Mouse (Mus musculus): Measurements from ENCODE around the gene Neurod1. TPM values are rescaled to one million over a fixed set of nuclear protein-coding genes. Genes with fewer than 3 reads are reported as not detected.

The Neurod1 gene
- polyA plus RNA-seq, 1 experiment, result not detected

DNA sequence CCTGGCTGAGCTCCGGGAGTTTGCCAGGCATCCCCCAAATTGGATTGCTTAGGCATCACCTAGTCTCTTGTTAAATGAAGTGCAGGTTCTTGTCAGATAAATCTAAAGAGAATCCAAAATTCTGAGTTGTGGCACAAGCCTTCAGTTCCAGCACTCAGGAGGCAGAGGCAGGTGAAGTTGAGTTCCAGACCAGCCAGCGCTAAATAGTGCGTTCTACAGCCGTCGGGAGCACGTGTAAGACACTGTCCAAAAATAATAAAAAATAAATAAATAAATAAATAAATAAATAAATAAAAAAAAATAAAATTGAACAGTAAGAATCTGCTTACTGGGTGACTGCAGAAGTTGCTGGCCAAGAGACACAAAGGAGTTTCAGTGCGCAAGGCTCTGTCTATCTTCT lies 27.4 kb downstream of the Neurod1 start:
- DNase-seq, result no peak
- Histone ChIP-seq H3K4me1 (replicated peaks; ENCODE audit: control insufficient read depth, insufficient read depth, low read length) (no peaks in the 10 kb centered on the region), H3K36me3 (ENCODE audit: control insufficient read depth, insufficient read depth, low read length) (no peaks in the 10 kb centered on the region), H3K4me3 (ENCODE audit: control insufficient read depth, insufficient read depth, low read length) (no peak overlapping the region), H3K27ac (ENCODE audit: control insufficient read depth, insufficient read depth, low read length) (no peak overlapping the region), H3K27me3 (ENCODE audit: control insufficient read depth, insufficient read depth, low read length) (peaks cover 5% of the 10 kb centered on the region; the same call in 1 of the 2 replicates)
- no peak for TF ChIP-seq POLR2A (IDR thresholded peaks at IDR 0.05; ENCODE audit: control insufficient read depth, extremely low read depth, insufficient read depth, low read length, poor library complexity)
- no peak for TF ChIP-seq CTCF (IDR thresholded peaks at IDR 0.05; ENCODE audit: borderline replicate concordance, control insufficient read depth, extremely low read depth, insufficient read depth, low read length, poor library complexity)
- WGBS, result 25% methylated on average over 7 of the region's 7 CpGs

GRCm38 (mm10) chr2:79428569-79429104 lies 27.9 kb downstream of the Neurod1 start:
- DNase-seq, result no peak
- no peak overlapping the region for H3K4me3 ChIP-seq (ENCODE audit: control insufficient read depth, insufficient read depth, low read length)
- no peak overlapping the region for H3K27ac ChIP-seq (ENCODE audit: control insufficient read depth, insufficient read depth, low read length)
- no peak for TF ChIP-seq CTCF (IDR thresholded peaks at IDR 0.05; ENCODE audit: borderline replicate concordance, control insufficient read depth, extremely low read depth, insufficient read depth, low read length, poor library complexity)
- no peak for TF ChIP-seq POLR2A (IDR thresholded peaks at IDR 0.05; ENCODE audit: control insufficient read depth, extremely low read depth, insufficient read depth, low read length, poor library complexity)
- H3K27me3 ChIP-seq (ENCODE audit: control insufficient read depth, insufficient read depth, low read length), result peaks cover 5% of the 10 kb centered on the region; the same call in 1 of the 2 replicates
- no peaks in the 10 kb centered on the region for H3K4me1 ChIP-seq (replicated peaks; ENCODE audit: control insufficient read depth, insufficient read depth, low read length)
- H3K36me3 ChIP-seq (ENCODE audit: control insufficient read depth, insufficient read depth, low read length), result no peaks in the 10 kb centered on the region
- 1% methylated on average over 35 of the region's 35 CpGs for WGBS

GRCm38 (mm10) chr2:79428022-79428421 lies 28.5 kb downstream of the Neurod1 start:
- no peak overlapping the region for H3K4me3 ChIP-seq (ENCODE audit: control insufficient read depth, insufficient read depth, low read length)
- no peaks in the 10 kb centered on the region for H3K36me3 ChIP-seq (ENCODE audit: control insufficient read depth, insufficient read depth, low read length)
- 39% methylated on average over 6 of the region's 6 CpGs for WGBS
- peaks cover 5% of the 10 kb centered on the region; the same call in 1 of the 2 replicates for H3K27me3 ChIP-seq (ENCODE audit: control insufficient read depth, insufficient read depth, low read length)
- TF ChIP-seq POLR2A (IDR thresholded peaks at IDR 0.05; ENCODE audit: control insufficient read depth, extremely low read depth, insufficient read depth, low read length, poor library complexity), result no peak
- no peak for TF ChIP-seq CTCF (IDR thresholded peaks at IDR 0.05; ENCODE audit: borderline replicate concordance, control insufficient read depth, extremely low read depth, insufficient read depth, low read length, poor library complexity)
- DNase-seq, result no peak
- H3K4me1 ChIP-seq (replicated peaks; ENCODE audit: control insufficient read depth, insufficient read depth, low read length), result no peaks in the 10 kb centered on the region
- H3K27ac ChIP-seq (ENCODE audit: control insufficient read depth, insufficient read depth, low read length), result no peak overlapping the region

GRCm38 (mm10) chr2:79421696-79422095 lies 34.9 kb downstream of the Neurod1 start:
- DNase-seq, result no peak
- 88% methylated on average over 6 of the region's 6 CpGs for WGBS
- Histone ChIP-seq H3K36me3 (ENCODE audit: control insufficient read depth, insufficient read depth, low read length) (no peaks in the 10 kb centered on the region), H3K27me3 (ENCODE audit: control insufficient read depth, insufficient read depth, low read length) (no peaks in the 10 kb centered on the region), H3K27ac (ENCODE audit: control insufficient read depth, insufficient read depth, low read length) (no peak overlapping the region), H3K4me3 (ENCODE audit: control insufficient read depth, insufficient read depth, low read length) (no peak overlapping the region), H3K4me1 (replicated peaks; ENCODE audit: control insufficient read depth, insufficient read depth, low read length) (no peaks in the 10 kb centered on the region)
- TF ChIP-seq CTCF (IDR thresholded peaks at IDR 0.05; ENCODE audit: borderline replicate concordance, control insufficient read depth, extremely low read depth, insufficient read depth, low read length, poor library complexity) (no peak), POLR2A (IDR thresholded peaks at IDR 0.05; ENCODE audit: control insufficient read depth, extremely low read depth, insufficient read depth, low read length, poor library complexity) (no peak)

DNA sequence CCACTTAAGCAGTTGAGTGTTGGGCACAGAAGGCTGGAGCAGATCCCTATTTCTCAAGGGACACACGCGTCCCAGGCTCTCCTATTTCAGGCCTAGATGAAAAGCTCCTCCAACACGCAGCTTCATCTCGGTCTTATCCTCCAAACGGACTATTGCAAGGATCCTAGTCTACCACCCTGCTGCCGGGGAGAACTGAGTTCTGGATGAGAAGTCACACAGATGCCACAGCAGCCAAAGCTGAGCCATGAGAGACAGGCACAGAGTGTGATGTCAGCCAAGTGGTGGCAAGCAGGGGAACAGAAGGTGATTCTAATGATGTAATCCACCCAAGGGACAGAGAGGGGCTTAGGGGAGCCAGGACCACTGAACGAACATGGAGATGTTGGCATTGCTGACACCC lies 42.0 kb downstream of the Neurod1 start:
- TF ChIP-seq CTCF (IDR thresholded peaks at IDR 0.05; ENCODE audit: borderline replicate concordance, control insufficient read depth, extremely low read depth, insufficient read depth, low read length, poor library complexity) (no peak), POLR2A (IDR thresholded peaks at IDR 0.05; ENCODE audit: control insufficient read depth, extremely low read depth, insufficient read depth, low read length, poor library complexity) (no peak)
- no peak for DNase-seq
- H3K4me3 ChIP-seq (ENCODE audit: control insufficient read depth, insufficient read depth, low read length), result no peak overlapping the region
- no peaks in the 10 kb centered on the region for H3K4me1 ChIP-seq (replicated peaks; ENCODE audit: control insufficient read depth, insufficient read depth, low read length)
- no peaks in the 10 kb centered on the region for H3K36me3 ChIP-seq (ENCODE audit: control insufficient read depth, insufficient read depth, low read length)
- H3K27me3 ChIP-seq (ENCODE audit: control insufficient read depth, insufficient read depth, low read length), result no peaks in the 10 kb centered on the region
- no peak overlapping the region for H3K27ac ChIP-seq (ENCODE audit: control insufficient read depth, insufficient read depth, low read length)
- 95% methylated on average over 7 of the region's 7 CpGs for WGBS

DNA sequence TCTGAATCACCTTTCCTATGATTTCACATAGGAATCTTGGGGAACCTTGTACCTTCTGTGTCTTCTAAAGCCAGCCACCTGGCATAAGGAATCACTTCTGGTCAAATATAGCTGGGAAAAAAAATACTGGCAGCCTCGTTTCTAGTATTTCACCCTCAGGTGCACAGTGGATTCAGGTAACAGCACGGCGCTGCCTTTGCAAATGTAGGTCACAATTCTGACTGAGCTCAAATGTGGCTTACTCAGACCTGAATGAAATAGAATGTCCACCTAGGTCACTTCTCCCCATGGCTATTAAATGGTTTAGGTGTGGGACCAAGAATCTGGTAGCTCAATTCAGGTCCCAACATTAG lies 45.7 kb downstream of the Neurod1 start:
- no peak for TF ChIP-seq CTCF (IDR thresholded peaks at IDR 0.05; ENCODE audit: borderline replicate concordance, control insufficient read depth, extremely low read depth, insufficient read depth, low read length, poor library complexity)
- no peak for TF ChIP-seq POLR2A (IDR thresholded peaks at IDR 0.05; ENCODE audit: control insufficient read depth, extremely low read depth, insufficient read depth, low read length, poor library complexity)
- H3K27me3 ChIP-seq (ENCODE audit: control insufficient read depth, insufficient read depth, low read length), result no peaks in the 10 kb centered on the region
- no peaks in the 10 kb centered on the region for H3K36me3 ChIP-seq (ENCODE audit: control insufficient read depth, insufficient read depth, low read length)
- 90% methylated on average over 3 of the region's 3 CpGs for WGBS
- no peak overlapping the region for H3K27ac ChIP-seq (ENCODE audit: control insufficient read depth, insufficient read depth, low read length)
- no peak for DNase-seq
- no peak overlapping the region for H3K4me3 ChIP-seq (ENCODE audit: control insufficient read depth, insufficient read depth, low read length)
- no peaks in the 10 kb centered on the region for H3K4me1 ChIP-seq (replicated peaks; ENCODE audit: control insufficient read depth, insufficient read depth, low read length)
